Mouse (Mus musculus) stomach, postnatal 0 days (tissue): ENCODE measurements at regions not wholly inside any gene's neighbourhood (a gene's known extent, or its start where the extent isn't known, plus 50 kb on each side); places are given as distances from the start of the nearest gene placed in this dataset.

Source experiments
- CTCF ChIP-seq: IDR thresholded peaks from 2 replicates; pipeline ENCODE4 v1.5.1; 2016; ENCODE audit warnings: antibody characterized with exemption, low read depth, mild to moderate bottlenecking, moderate library complexity
- EP300 ChIP-seq: optimal IDR thresholded peaks from 2 replicates; pipeline ENCODE3; 2016; ENCODE audit warnings: antibody characterized with exemption

GRCm38 (mm10) chr16:93137249-93137648, 311.3 kb upstream of the Runx1 start:
- TF ChIP-seq EP300, result no peak
- TF ChIP-seq CTCF, result peak; percentile 72
